Mouse (Mus musculus): ENCODE measurements around the gene Olfr56. TPM values are rescaled to one million over a fixed set of nuclear protein-coding genes. Genes with fewer than 3 reads are reported as not detected.
A peak's percentile ranks its signal among the peaks of the same experiment; 100 is the strongest.

The Olfr56 gene
- polyA plus RNA-seq, 1 experiment from 2014 or later = not detected

GRCm38 (mm10) chr11:49092053-49092586, 113.4 kb downstream of the Olfr56 start:
- H3K27me3 ChIP-seq (ENCODE audit: control insufficient read depth, insufficient read depth, low read length) = no peaks in the 10 kb centered on the region
- 88% methylated on average over 1 of the region's 1 CpGs for WGBS
- H3K27ac ChIP-seq (ENCODE audit: low read length) = no peak overlapping the region
- no peak for ATAC-seq (ENCODE audit: insufficient number of reproducible peaks, insufficient read depth, low FRiP score, low read depth)
- peaks cover 5% of the 10 kb centered on the region; the same call in 1 of the 2 replicates for H3K4me1 ChIP-seq (ENCODE audit: control insufficient read depth, insufficient read depth, low read length)
- H3K4me2 ChIP-seq (replicated peaks; ENCODE audit: low read depth, low read length) = no peak overlapping the region
- no peaks in the 10 kb centered on the region for H3K9me3 ChIP-seq (ENCODE audit: control insufficient read depth, low read depth, low read length)
- no peak overlapping the region for H3K4me3 ChIP-seq (ENCODE audit: low read depth, low read length)
- H3K36me3 ChIP-seq (ENCODE audit: control insufficient read depth, insufficient read depth, low read length) = no peaks in the 10 kb centered on the region
- no peak overlapping the region for H3K9ac ChIP-seq (replicated peaks; ENCODE audit: low read depth, low read length)

GRCm38 (mm10) chr11:49092786-49093185, 114.1 kb downstream of the Olfr56 start:
- no peak overlapping the region for H3K4me2 ChIP-seq (replicated peaks; ENCODE audit: low read depth, low read length)
- no peak overlapping the region for H3K9ac ChIP-seq (replicated peaks; ENCODE audit: low read depth, low read length)
- no peaks in the 10 kb centered on the region for H3K36me3 ChIP-seq (ENCODE audit: control insufficient read depth, insufficient read depth, low read length)
- WGBS = 87% methylated on average over 2 of the region's 2 CpGs
- H3K9me3 ChIP-seq (ENCODE audit: control insufficient read depth, low read depth, low read length) = no peaks in the 10 kb centered on the region
- H3K4me3 ChIP-seq (ENCODE audit: low read depth, low read length) = no peak overlapping the region
- ATAC-seq (ENCODE audit: insufficient number of reproducible peaks, insufficient read depth, low FRiP score, low read depth) = no peak
- no peaks in the 10 kb centered on the region for H3K27me3 ChIP-seq (ENCODE audit: control insufficient read depth, insufficient read depth, low read length)
- H3K4me1 ChIP-seq (ENCODE audit: control insufficient read depth, insufficient read depth, low read length) = peaks cover 4% of the 10 kb centered on the region; the same call in 1 of the 2 replicates
- no peak overlapping the region for H3K27ac ChIP-seq (ENCODE audit: low read length)

- Histone ChIP-seq H3K9ac (replicated peaks; ENCODE audit: low read depth, low read length) (no peak overlapping the region), H3K27me3 (ENCODE audit: control insufficient read depth, insufficient read depth, low read length) (no peaks in the 10 kb centered on the region), H3K27ac (ENCODE audit: low read length) (no peak overlapping the region), H3K4me1 (ENCODE audit: control insufficient read depth, insufficient read depth, low read length) (no peaks in the 10 kb centered on the region), H3K36me3 (ENCODE audit: control insufficient read depth, insufficient read depth, low read length) (no peaks in the 10 kb centered on the region), H3K4me2 (replicated peaks; ENCODE audit: low read depth, low read length) (no peak overlapping the region), H3K9me3 (ENCODE audit: control insufficient read depth, low read depth, low read length) (no peaks in the 10 kb centered on the region), H3K4me3 (ENCODE audit: low read depth, low read length) (no peak overlapping the region)
- no peak for ATAC-seq (ENCODE audit: insufficient number of reproducible peaks, insufficient read depth, low FRiP score, low read depth)
- WGBS = 82% methylated on average over 6 of the region's 6 CpGs
These were observed 115.4 kb downstream of the Olfr56 start for GRCm38 (mm10) chr11:49093861-49094660.

- Histone ChIP-seq H3K4me1 (ENCODE audit: control insufficient read depth, insufficient read depth, low read length) (no peaks in the 10 kb centered on the region), H3K4me3 (ENCODE audit: low read depth, low read length) (no peak overlapping the region), H3K27ac (ENCODE audit: low read length) (no peak overlapping the region), H3K27me3 (ENCODE audit: control insufficient read depth, insufficient read depth, low read length) (no peaks in the 10 kb centered on the region), H3K36me3 (ENCODE audit: control insufficient read depth, insufficient read depth, low read length) (no peaks in the 10 kb centered on the region), H3K9me3 (ENCODE audit: control insufficient read depth, low read depth, low read length) (no peaks in the 10 kb centered on the region), H3K9ac (replicated peaks; ENCODE audit: low read depth, low read length) (no peak overlapping the region), H3K4me2 (replicated peaks; ENCODE audit: low read depth, low read length) (no peak overlapping the region)
- 86% methylated on average over 4 of the region's 4 CpGs for WGBS
- ATAC-seq (ENCODE audit: insufficient number of reproducible peaks, insufficient read depth, low FRiP score, low read depth) = no peak
These were observed 116.7 kb downstream of the Olfr56 start for GRCm38 (mm10) chr11:49095367-49095766.

- Histone ChIP-seq H3K9me3 (ENCODE audit: control insufficient read depth, low read depth, low read length) (no peaks in the 10 kb centered on the region), H3K27ac (ENCODE audit: low read length) (no peak overlapping the region), H3K36me3 (ENCODE audit: control insufficient read depth, insufficient read depth, low read length) (no peaks in the 10 kb centered on the region), H3K4me3 (ENCODE audit: low read depth, low read length) (no peak overlapping the region), H3K4me2 (replicated peaks; ENCODE audit: low read depth, low read length) (no peak overlapping the region), H3K9ac (replicated peaks; ENCODE audit: low read depth, low read length) (no peak overlapping the region), H3K4me1 (ENCODE audit: control insufficient read depth, insufficient read depth, low read length) (no peaks in the 10 kb centered on the region), H3K27me3 (ENCODE audit: control insufficient read depth, insufficient read depth, low read length) (no peaks in the 10 kb centered on the region)
- 89% methylated on average over 3 of the region's 3 CpGs for WGBS
- ATAC-seq (ENCODE audit: insufficient number of reproducible peaks, insufficient read depth, low FRiP score, low read depth) = no peak
These were observed 121.7 kb downstream of the Olfr56 start for GRCm38 (mm10) chr11:49100409-49100808.

- Histone ChIP-seq H3K27ac (ENCODE audit: low read length) (no peak overlapping the region), H3K9ac (replicated peaks; ENCODE audit: low read depth, low read length) (no peak overlapping the region), H3K9me3 (ENCODE audit: control insufficient read depth, low read depth, low read length) (no peaks in the 10 kb centered on the region), H3K4me1 (ENCODE audit: control insufficient read depth, insufficient read depth, low read length) (no peaks in the 10 kb centered on the region), H3K27me3 (ENCODE audit: control insufficient read depth, insufficient read depth, low read length) (no peaks in the 10 kb centered on the region), H3K4me2 (replicated peaks; ENCODE audit: low read depth, low read length) (no peak overlapping the region), H3K36me3 (ENCODE audit: control insufficient read depth, insufficient read depth, low read length) (no peaks in the 10 kb centered on the region), H3K4me3 (ENCODE audit: low read depth, low read length) (no peak overlapping the region)
- 33% methylated on average over 5 of the region's 5 CpGs for WGBS
- ATAC-seq (ENCODE audit: insufficient number of reproducible peaks, insufficient read depth, low FRiP score, low read depth) = no peak
These were observed 122.8 kb downstream of the Olfr56 start for GRCm38 (mm10) chr11:49101500-49101899.

GRCm38 (mm10) chr11:49103047-49103693, 124.5 kb downstream of the Olfr56 start:
- H3K9me3 ChIP-seq (ENCODE audit: control insufficient read depth, low read depth, low read length) = no peaks in the 10 kb centered on the region
- H3K9ac ChIP-seq (replicated peaks; ENCODE audit: low read depth, low read length) = no peak overlapping the region
- H3K36me3 ChIP-seq (ENCODE audit: control insufficient read depth, insufficient read depth, low read length) = no peaks in the 10 kb centered on the region
- H3K4me3 ChIP-seq (ENCODE audit: low read depth, low read length) = no peak overlapping the region
- no peaks in the 10 kb centered on the region for H3K27me3 ChIP-seq (ENCODE audit: control insufficient read depth, insufficient read depth, low read length)
- WGBS = 12% methylated on average over 8 of the region's 8 CpGs
- H3K27ac ChIP-seq (ENCODE audit: low read length) = no peak overlapping the region
- 0 out of 2 replicates have a peak, but pooled peaks cover 4% of the 10 kb centered on the region for H3K4me1 ChIP-seq (ENCODE audit: control insufficient read depth, insufficient read depth, low read length)
- no peak overlapping the region for H3K4me2 ChIP-seq (replicated peaks; ENCODE audit: low read depth, low read length)
- ATAC-seq (ENCODE audit: insufficient number of reproducible peaks, insufficient read depth, low FRiP score, low read depth) = peak; percentile 50; the same call in 1 of the 2 replicates

- no peak overlapping the region for H3K9ac ChIP-seq (replicated peaks; ENCODE audit: low read depth, low read length)
- no peaks in the 10 kb centered on the region for H3K36me3 ChIP-seq (ENCODE audit: control insufficient read depth, insufficient read depth, low read length)
- H3K9me3 ChIP-seq (ENCODE audit: control insufficient read depth, low read depth, low read length) = no peaks in the 10 kb centered on the region
- H3K27me3 ChIP-seq (ENCODE audit: control insufficient read depth, insufficient read depth, low read length) = no peaks in the 10 kb centered on the region
- 0 out of 2 replicates have a peak, but pooled peaks cover 4% of the 10 kb centered on the region for H3K4me1 ChIP-seq (ENCODE audit: control insufficient read depth, insufficient read depth, low read length)
- H3K4me3 ChIP-seq (ENCODE audit: low read depth, low read length) = no peak overlapping the region
- no peak for ATAC-seq (ENCODE audit: insufficient number of reproducible peaks, insufficient read depth, low FRiP score, low read depth)
- 71% methylated on average over 1 of the region's 1 CpGs for WGBS
- H3K4me2 ChIP-seq (replicated peaks; ENCODE audit: low read depth, low read length) = no peak overlapping the region
- H3K27ac ChIP-seq (ENCODE audit: low read length) = no peak overlapping the region
These were observed 127.1 kb downstream of the Olfr56 start for GRCm38 (mm10) chr11:49105752-49106151.

Data from stomach, embryonic 14.5 days (tissue).